Mouse (Mus musculus) C2C12 (cell line): ENCODE data around the gene Nedd9.

Experiments used
- CEBPB ChIP-seq: IDR thresholded peaks from one replicate; pipeline ENCODE4 v1.6.1; 2011; ENCODE audit warnings: low read depth, mild to moderate bottlenecking, control low read depth, moderate library complexity
- CTCF ChIP-seq: IDR thresholded peaks from one replicate; pipeline ENCODE4 v1.5.1; 2011; ENCODE audit not compliant: control insufficient read depth, insufficient read depth, insufficient read length
- FOSL1 ChIP-seq: IDR thresholded peaks from one replicate; pipeline ENCODE4 v1.8.0; 2011; ENCODE audit warnings: mild to moderate bottlenecking, low read length; ENCODE audit not compliant: poor library complexity, insufficient read depth, severe bottlenecking
- MAX ChIP-seq: IDR thresholded peaks from one replicate; pipeline ENCODE4 v1.6.1; 2011; ENCODE audit warnings: mild to moderate bottlenecking, control low read depth
- MYOD1 ChIP-seq: IDR thresholded peaks from one replicate; pipeline ENCODE4 v1.6.1; 2011; ENCODE audit warnings: low read depth; ENCODE audit not compliant: control insufficient read depth, insufficient read length
- MYOG ChIP-seq: IDR thresholded peaks from one replicate; pipeline ENCODE4 v1.6.1; 2011; ENCODE audit not compliant: control insufficient read depth, insufficient read length; ENCODE audit errors: extremely low read depth
- USF1 ChIP-seq: IDR thresholded peaks from one replicate; pipeline ENCODE4 v1.6.1; 2011; ENCODE audit warnings: low read depth, mild to moderate bottlenecking, control low read depth, moderate library complexity

- no peak for TF ChIP-seq USF1
- no peak for TF ChIP-seq CTCF
- TF ChIP-seq MAX = no peak
- no peak for TF ChIP-seq CEBPB
- TF ChIP-seq MYOG = no peak
- TF ChIP-seq MYOD1 = no peak
- TF ChIP-seq FOSL1 = no peak
Measured at GRCm38 (mm10) chr13:41286285-41286684, 200.9 kb downstream of the Nedd9 start.
